Mouse (Mus musculus): ENCODE measurements at regions not wholly inside any gene's neighbourhood (a gene's known extent, or its start where the extent isn't known, plus 50 kb on each side); places are given as distances from the start of the nearest gene placed in this dataset.

- TF ChIP-seq CTCF (IDR thresholded peaks at IDR 0.05; ENCODE audit: extremely low read depth, insufficient read depth, low read length) (no peak), POLR2A (IDR thresholded peaks at IDR 0.05; ENCODE audit: extremely low read depth, insufficient read depth, low read length) (no peak)
Measured at GRCm38 (mm10) chr13:5515552-5515951, 345.7 kb upstream of the Klf6 start.
